Mouse (Mus musculus) spleen, adult 2 months (tissue): ENCODE results near the gene Gm14410. TPM values are rescaled to one million over a fixed set of nuclear protein-coding genes. Genes with fewer than 3 reads are reported as not detected.
A peak's percentile ranks its signal among the peaks of the same experiment; 100 is the strongest.
"Not testable (repeated sequence)": the region's sequence is repeated elsewhere in the genome, so short reads cannot be mapped to it uniquely, and the experiment has no call there.

ENCODE experiments used
- DNase-seq, 2 experiments: peaks; one replicate each; pipeline versions ENCODE4 v3.0.0 to v3.0.0-alpha.2; 2012 to 2021; ENCODE audit warnings: low spot score in 2 of 2, low read depth in 1 of 2
- H3K27ac ChIP-seq: fragments of 200-500 bp; 2 replicates; pipeline ENCODE4 v1.5.1; 2012; ENCODE audit warnings: low read length, inconsistent platforms; ENCODE audit not compliant: insufficient read depth
- H3K27me3 ChIP-seq: fragments of 200-500 bp; 2 replicates; pipeline ENCODE4 v1.6.1; 2012; ENCODE audit warnings: mild to moderate bottlenecking, moderate library complexity, low read length, inconsistent platforms; ENCODE audit not compliant: control insufficient read depth, insufficient read depth
- H3K36me3 ChIP-seq: fragments of 200-500 bp; 2 replicates; pipeline ENCODE4 v1.6.1; 2012; ENCODE audit warnings: mild to moderate bottlenecking, low read length, inconsistent platforms; ENCODE audit not compliant: control insufficient read depth, insufficient read depth
- H3K4me1 ChIP-seq: fragments of 200-500 bp; 2 replicates; pipeline ENCODE4 v1.6.1; 2011; ENCODE audit warnings: inconsistent platforms; ENCODE audit not compliant: control insufficient read depth, insufficient read depth, insufficient read length
- H3K4me3 ChIP-seq: fragments of 200-500 bp; 2 replicates; pipeline ENCODE4 v1.5.1; 2011; ENCODE audit warnings: mild to moderate bottlenecking, inconsistent platforms; ENCODE audit not compliant: insufficient read depth, insufficient read length; ENCODE audit errors: extremely low read depth
- WGBS: fragments of 180-500 bp; shearing (Covaris S2); methylation state at CpG from one replicate; pipeline ENCODE4 v1.1.7; 2018; 5-methylcytosine and 5-hydroxymethylcytosine counted together
- polyA plus RNA-seq: library from polyadenylated mRNA; depleted of rRNA; stranded (reverse); fragments of >200 nt; gene quantifications from 2 replicates; pipeline ENCODE4 v1.2.3, GENCODE M21; 2012; rRNA removed

Gene Gm14410
- polyA plus RNA-seq, result 0.87 and 1.1 TPM in 2 replicates

DNA sequence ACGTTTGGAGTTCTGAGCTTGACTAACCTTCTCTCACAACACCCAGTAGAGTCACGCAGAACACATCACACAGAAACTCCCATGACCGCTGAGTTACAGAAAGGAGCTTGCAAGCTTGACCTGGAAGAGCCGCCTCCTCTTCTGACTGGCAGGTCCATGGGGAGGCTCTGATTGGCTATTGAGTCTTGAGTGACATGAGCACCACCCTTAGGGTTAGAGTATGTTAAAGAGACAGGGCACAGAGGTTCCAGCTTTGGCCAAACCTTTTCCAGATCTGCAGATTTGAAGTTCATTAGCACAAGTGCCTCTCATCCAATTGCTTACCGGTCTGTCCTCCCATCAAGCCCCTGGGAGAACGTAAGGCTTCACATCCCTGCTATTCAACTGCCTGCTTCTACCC, at the start of gene Gm14410:
Gm14410 (minus strand) TSS at position 81 of the 400 bp plus-strand sequence.
- WGBS, result 0% methylated on average over 6 of the region's 6 CpGs
- peak in 1 of 2 experiments; percentile 53 for DNase-seq
- H3K27me3 ChIP-seq, H3K4me1 ChIP-seq, H3K27ac ChIP-seq, H3K36me3 ChIP-seq: not testable (repeated sequence)
- peak within 1 kb of the TSS; percentile 55 for H3K4me3 ChIP-seq

DNA sequence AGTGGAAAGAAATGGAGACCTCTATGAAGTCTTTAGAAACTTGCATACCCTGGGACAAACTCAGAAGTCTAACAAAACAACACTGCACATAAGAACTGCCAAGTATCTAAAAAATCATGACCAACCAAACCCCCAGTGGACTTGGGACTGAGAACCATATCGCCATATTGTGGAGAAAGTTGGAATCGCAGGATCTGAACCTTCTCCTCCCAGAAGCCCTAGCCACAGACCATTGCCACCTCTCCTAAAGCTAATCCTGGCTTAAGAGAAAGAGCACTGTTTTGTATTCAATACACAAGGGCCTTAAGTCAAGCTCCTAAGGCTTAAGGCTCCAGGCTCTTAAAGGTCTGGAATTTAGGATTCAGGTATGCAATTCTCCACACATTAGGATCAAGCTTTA, 41.2 kb upstream of the Gm14410 start:
- 78% methylated on average over 2 of the region's 2 CpGs for WGBS
- not testable (repeated sequence) for H3K4me3 ChIP-seq, H3K27ac ChIP-seq, DNase-seq, H3K36me3 ChIP-seq, H3K27me3 ChIP-seq, H3K4me1 ChIP-seq

DNA sequence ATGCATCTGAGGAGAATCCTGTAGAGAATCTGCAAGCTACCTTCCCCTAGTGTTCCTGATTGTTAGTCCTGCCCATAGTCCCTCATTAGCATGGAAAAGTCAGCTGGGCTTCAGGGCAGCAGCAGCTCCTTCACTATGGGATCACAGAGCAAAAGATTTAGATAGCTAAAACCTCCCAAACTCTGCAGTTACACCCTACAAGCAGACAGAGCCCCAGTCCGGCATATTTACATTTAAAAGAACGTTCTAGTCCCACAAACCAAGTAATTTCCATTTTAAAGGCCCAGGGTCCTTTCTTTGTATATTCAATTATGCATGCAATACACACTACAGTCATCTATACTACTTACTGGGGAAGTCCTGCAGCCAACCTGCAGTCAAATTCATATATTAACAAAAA, 24.2 kb upstream of the Gm14410 start:
- H3K36me3 ChIP-seq, DNase-seq, H3K4me1 ChIP-seq, H3K27ac ChIP-seq, H3K4me3 ChIP-seq, H3K27me3 ChIP-seq: not testable (repeated sequence)
- WGBS, result 68% methylated on average over 2 of the region's 2 CpGs

DNA sequence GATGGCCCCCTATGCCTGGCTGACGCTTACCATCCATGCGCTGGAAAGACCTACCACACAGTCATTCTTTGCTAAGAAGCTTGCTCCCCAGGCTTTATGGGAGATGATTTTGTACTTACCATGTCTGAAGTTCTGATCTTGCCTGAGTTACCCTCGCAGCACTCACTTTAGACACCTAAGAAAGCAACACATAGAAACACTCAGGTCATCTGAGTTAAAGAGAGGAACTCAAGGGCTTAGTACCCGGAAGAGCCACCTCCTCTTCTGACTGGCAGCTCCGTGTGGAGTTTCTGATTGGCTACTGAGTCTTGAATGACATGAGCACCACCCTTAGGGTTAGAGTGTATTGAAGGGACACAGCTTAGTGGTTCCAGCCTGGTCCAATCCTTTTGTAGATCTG, 33.5 kb downstream of the Gm14410 start:
- H3K4me1 ChIP-seq, H3K36me3 ChIP-seq, DNase-seq, H3K27me3 ChIP-seq, H3K27ac ChIP-seq, H3K4me3 ChIP-seq: not testable (repeated sequence)
- WGBS, result 85% methylated on average over 5 of the region's 5 CpGs

Other genes with a start within 250 kb of the Gm14410 start
- gene Gm14419, start 205.5 kb downstream of the Gm14410 start, polyA plus RNA-seq, result 0.20 and 0.43 TPM in 2 replicates
- gene Gm14401, start 132.1 kb downstream of the Gm14410 start, polyA plus RNA-seq, result not detected in 2 replicates
- gene Gm14409, start 60.6 kb upstream of the Gm14410 start, polyA plus RNA-seq, result not detected in 2 replicates
- gene Gm14412, start 117.9 kb upstream of the Gm14410 start, polyA plus RNA-seq, result not detected in 2 replicates
- gene Gm14418, start 191.9 kb upstream of the Gm14410 start, polyA plus RNA-seq, result 0.33 TPM in 1 of 2 replicates, not detected in the other